Mouse (Mus musculus) retina, postnatal 1 day (tissue): ENCODE data around the gene Cox10.

ENCODE experiments used
- DNase-seq: peaks from one replicate; pipeline ENCODE4 v3.0.0-alpha.2; 2012

The Cox10 gene

DNA sequence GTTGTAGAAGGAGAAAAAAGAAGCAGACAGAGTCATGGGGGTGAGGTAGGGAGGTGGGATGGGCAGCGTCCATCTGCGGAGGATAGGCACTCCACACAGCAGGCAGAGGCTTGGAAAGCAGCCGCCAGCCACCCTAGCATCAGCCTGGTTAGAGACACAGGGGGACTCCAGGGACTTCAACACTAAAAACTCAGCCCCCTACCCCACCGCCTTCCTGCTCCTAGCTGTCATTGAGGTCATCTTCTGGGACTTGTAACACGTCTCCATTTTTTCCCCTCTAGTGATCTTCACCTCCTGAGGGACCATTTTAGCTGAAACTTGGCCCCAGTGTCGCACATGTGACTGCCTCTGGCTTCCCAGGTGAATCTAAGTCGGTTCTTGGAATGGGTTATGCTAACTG lies 88.5 kb downstream of the Cox10 start:
- DNase-seq = no peak

DNA sequence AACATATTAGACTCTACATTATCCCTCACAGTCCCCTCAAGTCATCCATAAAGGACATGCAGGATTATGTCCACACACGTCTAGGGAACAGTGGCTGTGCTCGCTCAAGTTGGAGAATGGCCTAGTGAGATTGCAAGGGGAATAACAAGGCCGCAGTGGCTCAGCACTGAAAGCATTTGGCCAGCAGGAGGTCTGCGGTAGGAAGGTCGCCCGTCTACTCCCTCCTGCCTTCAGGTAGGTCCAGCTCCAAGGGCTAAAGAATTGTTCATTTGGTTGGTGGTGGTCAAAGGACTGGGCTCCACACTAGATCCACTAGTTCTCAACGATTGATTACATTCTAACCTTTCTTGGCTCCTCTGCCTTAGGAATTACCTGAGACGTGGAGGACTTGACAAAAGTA lies 89.0 kb downstream of the Cox10 start:
- DNase-seq = peak; percentile 57

DNA sequence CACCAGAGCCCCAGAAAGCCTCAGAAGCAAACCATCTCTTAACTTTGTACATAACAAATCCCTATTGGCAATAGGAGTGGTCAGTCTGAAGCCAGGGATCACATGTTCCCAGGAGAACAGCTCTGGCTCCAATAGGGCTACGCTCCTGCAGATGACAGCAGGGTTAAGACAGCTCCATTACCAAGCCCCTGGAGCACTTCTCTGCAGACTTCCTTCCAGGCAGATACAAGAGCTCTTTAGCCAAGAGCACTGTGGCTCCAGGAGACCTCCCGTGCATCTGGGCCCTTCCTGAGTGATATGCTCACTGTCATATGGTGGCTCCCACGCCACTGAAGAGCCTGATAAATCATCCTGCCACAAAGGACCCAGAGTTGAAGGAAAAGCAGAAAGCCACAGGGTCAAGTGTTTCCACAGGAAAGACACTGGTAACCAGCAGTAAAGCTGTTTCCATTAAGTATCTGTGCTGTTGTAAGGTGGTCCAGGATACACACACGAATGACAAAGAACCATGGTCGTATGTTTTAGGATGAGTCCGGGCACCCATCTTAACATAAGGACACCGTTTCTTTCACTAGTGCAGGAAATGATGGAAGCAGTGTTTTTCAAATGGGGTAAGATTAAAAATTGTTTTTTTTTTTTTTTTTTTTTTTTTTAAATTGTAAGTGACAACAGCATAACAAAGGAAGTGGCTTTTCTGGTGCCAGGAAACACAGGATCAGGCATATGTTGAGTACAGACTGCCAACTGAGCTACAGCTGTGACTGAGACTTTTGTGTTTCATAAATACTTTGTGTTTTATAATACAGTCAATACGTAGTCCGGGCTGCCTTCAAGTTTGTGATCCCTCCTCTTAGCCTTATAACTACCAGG lies 90.0 kb downstream of the Cox10 start:
- DNase-seq = peak; percentile 22

DNA sequence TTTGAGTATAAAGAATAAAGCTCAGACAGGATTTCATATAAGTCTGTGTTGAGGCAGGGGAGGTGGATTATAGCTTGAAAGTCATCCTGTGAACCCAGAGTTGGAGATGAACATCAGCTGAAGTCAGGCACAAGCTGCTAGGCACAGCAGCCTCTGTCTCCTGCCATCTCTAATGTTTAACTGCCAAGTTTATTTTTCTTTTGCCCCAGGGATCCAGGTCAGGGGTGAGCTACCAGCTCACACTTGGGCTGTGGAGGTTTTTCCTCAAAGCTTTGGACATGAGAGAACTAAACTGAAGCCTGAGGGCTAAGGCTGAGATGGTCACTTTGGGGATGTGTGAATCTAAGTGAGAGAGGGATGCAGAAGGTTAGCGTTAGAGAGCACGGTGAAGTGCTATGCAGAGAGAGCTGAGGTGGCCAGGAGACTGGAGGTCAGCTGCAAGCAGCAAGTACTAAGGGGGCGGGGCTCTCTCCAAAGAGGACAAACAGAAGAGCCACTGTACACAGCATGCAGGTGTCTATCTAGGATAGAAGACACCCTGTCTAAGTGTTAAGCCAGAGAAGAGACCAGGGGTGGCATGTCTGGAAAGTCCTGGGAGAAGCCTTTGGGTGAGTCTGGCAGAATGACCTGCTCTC lies 91.1 kb downstream of the Cox10 start:
- no peak for DNase-seq

DNA sequence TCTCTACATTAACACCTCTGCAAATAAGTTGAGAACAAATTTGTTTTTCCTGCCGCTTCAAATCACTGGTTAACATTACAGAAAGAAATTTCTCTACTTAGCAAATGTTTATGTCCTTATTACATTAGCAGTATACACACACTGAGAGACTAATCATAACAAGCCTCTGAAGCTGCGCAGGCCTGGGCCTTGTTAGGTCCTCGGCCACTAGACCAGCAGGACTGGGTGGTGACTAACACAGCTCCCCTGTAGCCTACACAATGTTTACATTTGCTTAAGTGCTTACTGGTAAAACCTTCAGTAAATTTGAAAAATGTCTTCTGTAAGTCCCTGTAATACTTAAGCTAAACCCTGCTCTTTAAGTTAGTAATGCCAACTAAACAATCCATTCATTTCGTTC lies 92.6 kb downstream of the Cox10 start:
- no peak for DNase-seq

DNA sequence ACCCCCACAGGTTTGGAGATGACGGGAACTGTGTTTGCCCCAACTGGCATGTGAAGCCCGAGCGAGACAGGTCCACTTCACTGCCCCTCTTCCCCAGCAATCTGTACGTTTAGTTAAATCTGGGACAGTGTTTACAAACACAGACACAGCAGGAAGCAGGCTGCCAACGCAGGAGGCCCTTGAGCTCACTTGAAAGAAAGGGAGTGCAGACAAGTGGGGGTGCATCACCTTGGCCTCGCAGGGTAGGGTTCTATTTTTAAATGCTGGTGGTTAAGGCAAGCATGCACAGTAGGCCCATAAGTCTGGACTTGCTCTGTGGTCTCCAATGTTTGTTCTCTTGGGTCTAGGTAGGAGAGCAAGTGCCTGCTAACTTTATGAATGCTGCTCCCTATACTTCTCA lies 93.8 kb downstream of the Cox10 start:
- DNase-seq = no peak

DNA sequence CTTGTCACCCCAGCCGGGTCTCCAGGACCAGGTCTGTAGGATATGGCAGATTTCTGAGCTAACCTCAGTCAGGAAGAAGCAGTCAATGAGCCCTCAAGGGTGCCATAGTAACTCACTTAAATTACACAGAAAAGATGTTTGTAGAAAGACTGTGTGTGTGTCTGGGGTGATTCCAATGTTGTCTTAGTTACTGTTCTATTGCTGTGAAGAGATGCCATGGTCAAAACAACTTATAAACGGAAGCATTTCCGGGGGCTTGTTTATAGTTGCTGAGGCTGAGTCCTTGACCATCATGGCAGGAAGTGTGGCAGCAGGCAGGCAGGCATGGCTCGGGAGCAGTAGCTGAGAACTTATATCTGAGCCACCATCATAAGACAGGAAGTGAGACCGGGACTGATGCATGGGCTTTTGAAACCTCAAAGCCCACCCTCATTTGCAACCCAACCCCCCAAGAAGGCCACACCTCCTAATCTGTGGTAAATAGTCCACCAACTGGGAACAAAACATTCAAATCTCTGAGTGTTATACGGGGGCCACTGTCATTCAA lies 94.6 kb downstream of the Cox10 start:
- no peak for DNase-seq

DNA sequence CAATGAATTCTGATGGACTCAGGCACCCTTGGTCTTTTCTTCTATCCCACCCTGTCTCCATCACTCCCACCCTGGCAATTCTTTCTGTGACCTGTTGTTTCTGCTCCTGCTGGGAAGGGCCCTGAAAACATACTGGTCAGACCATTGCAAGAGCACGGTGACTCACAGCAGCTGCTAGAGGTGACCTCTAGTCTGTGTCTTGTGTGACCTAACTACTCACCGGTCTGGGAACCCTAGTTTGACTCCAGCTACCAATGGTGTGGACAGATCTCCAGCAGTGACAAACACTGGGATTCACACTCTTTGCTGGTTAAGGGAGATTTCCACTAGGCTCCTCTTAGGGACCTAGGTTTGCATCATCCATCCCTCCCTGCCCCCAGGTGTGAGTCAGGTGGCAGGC lies 101.5 kb downstream of the Cox10 start:
- DNase-seq = no peak

DNA sequence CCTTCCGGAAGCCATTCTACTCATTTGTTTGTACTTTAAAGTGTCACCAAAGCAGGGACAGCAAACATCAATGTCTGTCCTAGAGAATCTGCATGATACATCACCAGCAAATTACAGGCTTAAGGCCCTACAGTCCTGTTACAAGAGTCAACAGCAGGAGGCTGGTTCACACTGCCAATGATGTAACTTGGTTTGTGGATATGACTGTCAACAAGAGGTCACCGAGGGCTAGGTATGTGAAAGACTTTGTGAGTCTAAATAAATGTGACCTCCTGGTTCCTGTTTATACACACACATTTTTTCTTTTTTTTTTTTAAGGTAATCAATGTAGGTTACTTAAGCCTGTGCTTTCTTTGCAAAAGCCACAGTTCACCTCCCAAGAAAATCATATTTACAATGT lies 102.5 kb downstream of the Cox10 start:
- DNase-seq = no peak

DNA sequence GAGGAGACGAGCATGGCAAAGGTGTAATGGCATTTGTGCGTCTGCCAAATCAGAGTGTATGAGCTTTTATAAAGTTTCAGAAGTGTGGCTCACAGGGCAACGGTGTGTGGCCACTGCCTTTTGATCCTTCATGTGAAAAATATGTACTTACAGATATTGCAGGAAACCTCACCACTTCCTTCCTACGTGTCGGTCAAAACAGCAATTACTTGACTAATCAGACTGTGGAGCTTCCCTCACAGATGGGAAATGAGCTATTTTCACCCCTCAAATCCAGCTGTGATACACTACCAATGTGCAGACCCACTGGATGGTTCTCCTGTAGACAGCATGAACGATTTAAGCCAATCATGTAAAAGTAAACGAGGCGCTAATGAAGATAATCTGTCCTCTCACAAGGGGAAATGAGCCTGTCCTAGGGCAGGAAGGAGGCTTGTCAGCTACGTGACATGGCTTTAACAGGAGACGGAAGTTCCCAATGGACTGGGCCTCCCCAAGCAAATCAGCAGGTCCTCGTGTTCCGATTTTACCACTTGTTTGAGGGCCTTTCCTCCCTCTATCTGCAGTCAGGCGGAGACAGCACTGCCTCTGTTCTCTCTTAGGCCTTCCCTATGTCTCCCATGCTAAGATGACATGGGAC lies 103.9 kb downstream of the Cox10 start:
- no peak for DNase-seq

DNA sequence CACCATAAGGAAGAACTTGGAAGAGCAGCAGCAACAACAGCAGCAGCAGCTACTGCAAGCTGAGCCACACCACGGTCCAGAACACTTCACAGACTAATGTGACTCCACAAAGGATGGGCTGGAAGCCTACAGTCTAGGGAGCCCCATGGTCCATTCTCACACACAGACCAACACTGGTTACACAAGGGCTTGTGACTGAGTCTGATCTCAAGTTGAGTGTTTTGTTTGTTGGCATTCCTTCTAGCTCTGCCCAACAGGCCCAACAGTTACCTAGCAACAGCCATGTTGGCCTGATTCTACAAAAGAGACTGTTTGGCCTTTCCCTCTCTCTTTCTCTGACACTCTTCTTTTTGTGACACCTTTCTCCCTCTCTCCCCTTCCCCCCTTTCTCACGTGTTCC lies 105.3 kb downstream of the Cox10 start:
- DNase-seq = no peak

DNA sequence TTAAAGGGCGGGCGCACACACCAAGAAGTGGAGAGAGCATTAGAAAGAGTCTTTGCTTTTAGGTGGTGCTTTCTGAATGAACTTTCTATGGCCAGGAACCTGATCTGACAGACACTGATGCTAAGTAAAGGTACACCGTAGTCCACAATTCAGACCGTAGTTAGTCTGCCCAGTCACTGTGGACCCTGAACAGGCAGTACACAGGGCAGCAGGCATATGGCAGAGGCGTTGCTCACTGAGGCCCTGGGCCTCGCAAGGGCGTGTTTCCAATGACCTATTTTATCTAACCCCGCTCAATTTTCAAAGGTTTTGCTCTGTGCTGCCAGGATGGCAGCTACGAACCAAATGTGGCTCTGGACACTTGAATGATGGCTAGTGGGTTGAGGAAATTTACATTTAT lies 107.8 kb downstream of the Cox10 start:
- no peak for DNase-seq

DNA sequence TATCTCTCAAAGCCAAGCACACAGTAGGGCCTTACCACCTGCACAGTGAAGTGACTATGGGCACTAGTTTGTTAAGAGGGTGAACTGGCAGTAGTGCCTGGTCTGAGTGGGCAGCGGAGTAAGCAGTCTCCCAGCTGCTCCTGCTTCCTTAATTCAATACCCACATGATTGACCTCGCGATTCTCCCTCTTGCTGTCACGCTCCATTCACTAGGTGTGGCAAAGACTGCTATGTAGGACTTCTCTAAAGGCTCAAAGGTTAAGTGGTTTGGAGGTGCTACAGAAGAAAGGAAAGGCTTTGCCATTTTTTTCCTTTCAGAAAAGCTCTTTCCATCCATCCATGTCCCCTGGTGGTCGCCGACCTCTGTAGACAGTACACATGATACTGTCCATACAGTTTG lies 108.5 kb downstream of the Cox10 start:
- no peak for DNase-seq

DNA sequence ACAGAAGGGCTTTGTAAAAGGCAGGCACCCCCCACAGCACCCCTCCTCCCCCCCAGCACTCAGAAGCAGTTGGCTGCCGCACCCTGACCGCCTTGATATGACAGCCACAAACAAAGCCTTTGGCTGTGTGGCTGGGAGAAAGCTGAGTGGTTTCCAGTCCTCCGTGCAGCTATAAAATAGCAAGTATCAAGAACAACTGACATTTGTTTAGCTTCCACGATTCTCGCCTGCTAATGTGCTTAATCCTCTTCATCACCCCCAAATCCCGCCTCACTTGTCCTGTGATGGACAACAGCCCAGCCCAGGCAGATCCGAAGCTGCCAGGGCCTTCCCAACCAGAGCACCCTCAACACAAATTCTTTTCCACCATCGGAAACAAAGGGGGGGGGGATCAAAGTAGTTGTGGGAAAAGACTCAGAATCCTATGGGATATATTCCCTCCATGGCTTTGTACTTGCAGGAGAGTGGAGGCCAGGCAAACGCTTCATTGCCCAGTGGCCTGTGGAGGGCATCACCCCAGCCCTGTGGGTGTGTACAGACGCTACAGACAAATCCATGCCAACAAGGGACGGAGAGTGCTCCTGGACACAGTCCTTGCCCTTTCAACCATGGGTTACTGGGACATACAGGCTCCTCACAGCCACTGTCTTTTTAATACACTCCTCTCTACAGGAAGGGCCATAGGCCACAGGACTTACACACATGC lies 109.9 kb downstream of the Cox10 start:
- DNase-seq = peak; percentile 41

DNA sequence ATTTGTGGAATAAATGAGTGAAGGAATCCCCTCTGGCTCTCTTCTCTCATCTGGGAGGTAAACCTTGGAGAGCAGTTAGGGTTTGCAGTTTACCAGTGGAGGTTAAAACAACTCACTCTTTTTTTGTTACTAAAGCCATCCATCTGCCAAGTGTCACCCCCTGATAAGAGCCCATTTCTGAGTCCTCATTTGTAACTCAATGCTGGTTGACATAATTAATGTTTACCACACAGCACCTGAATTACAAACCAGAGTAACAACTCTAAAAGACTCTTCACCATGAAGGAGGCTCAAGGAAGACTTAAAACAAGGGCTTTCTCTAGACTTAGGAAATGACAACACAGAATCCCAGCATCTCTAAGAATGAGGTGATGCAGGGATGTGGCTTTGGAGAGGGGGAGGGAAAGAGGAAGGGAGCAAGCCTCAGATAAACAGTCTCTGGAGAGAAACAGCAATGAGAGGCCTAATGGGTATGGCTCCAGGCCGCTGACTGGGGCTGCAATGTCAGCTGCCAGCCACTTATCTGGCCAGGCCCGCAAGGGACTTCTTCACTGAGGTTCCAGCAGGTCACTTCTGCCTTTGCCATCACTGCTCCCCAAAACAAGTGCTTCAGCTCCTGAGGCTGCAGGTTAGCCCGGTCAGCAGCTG lies 110.8 kb downstream of the Cox10 start:
- DNase-seq = peak; percentile 16

DNA sequence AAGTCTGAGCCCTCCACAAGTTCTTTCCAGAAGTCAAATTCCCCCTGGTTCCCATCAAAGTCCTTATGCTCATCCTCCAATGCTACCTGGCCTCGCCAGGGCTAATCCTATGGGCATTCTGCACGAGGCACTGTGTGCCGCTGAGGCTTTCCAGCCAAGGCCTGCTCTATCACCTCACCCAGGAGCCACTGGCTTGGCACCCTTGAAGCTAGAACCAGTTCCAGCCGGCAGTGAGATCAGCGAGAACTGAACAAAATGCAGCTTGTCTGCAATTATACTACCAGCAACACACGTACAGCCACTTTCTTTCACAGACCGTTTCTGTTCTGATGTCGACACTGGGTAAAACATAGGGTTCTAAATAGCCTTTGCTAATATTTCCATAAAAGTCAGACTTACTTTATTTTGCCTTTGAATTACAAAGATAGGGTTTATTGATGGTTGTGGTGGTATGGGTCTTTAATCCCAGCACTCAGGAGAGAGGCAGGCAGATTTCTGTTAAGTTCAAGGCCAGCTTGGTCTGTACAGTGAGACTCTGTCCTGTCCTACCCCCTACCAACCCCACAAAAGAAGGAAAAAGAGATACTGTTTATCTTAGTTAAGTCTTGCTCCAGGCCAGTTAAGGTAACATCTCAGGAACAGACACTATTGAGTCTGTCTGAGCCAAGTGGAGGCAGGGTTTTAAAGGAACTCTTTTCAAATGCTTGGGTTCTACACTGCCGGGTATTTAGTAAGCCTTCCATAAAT lies 111.5 kb downstream of the Cox10 start:
- no peak for DNase-seq

DNA sequence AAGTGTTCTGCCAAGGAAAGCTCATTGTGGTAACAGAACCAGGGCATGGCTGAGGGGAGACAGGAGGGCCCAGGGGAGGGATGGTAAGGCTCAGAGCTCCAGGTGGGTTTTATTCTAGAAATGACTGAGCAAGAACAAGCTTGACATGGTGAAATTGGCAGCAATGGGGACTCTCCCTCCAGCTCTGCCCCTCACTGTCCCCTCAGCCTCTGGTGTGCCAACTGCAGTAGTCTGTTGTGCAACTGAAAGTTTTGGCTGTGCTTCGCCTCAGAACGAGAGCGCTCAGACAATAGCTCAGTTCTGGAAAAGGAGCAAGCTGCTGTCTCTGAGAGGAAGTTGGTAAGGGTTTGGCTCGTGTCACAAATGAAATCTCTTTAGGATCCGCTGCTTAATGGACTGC lies 113.8 kb downstream of the Cox10 start:
- no peak for DNase-seq

DNA sequence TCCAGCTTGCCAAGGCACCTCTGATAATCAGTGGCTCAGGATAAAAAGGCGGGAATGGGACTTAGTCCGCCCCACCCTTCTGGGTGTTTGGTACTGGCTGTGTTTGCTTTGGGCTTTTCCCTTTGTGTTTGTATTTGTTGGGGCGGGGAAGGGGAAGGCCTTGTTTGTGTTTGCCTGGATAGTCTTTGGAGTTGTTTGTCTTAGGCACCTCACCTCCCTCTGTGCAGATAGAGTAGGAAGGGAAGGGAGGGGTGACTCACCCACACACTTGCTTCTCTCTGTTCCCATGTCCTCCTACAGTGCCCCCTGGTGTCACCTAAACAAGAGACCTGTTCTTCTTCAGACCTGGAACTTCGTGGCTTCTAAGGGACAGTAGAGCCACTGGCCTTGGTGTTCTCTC lies 122.1 kb downstream of the Cox10 start:
- DNase-seq = peak; percentile 53

DNA sequence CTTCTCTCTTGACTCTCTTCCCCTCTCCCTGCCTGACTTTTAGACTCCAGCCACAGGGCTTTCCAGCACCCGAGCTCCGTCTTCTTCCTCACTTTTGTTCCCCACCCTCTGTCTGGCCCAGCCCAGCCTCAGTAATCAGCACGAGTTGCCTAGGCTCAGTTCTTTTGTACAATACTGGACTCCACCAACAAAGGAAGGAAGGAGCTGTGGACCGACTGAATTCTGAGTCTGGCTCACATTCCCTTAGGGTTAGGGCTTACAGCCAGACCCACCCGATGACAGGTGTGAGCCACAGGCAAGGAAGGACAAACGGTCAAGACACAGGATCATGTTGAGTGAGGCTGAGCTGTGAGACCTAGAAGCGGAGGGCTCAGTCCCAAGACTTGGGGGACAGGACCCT lies 122.5 kb downstream of the Cox10 start:
- no peak for DNase-seq

DNA sequence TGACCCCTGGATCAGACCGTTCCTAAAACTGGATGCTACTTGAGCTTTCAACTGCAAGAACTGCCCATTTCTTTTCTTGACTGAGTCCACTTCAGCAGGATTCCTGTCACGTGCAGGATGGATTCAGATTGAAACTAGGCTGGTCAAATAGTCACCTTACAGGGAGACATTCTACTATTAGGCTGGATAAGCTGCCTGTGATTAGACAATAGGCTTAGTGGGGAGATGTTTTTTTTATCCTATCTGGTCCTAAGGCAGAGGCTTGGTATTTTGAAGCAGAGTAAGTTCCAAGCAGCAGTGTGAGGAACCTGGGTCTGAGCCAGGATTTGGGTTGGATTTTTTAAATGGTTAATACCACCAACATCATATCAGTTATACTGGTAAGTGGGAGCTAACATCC lies 125.4 kb downstream of the Cox10 start:
- peak; percentile 20 for DNase-seq

DNA sequence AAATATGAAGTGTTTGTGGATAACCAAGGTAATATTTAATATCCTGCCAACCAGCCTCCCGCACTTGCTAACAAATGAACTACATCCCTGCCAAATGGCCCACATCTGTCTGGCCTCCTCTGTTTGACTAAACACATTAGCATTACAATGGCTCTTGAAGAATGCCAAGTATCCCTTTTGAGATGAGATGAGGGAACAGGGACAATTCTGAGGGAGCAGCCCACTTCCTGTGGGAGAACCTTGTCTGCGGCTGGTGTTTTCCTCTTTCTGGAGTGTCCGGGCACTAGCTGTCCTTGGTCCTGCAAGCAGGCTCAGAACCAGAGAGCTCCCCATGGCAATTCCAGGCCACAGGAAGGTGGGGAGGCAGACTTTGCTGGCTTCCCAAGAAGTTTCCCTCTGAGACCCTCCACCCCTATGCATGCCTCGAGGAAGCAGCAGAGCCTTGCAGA lies 126.5 kb downstream of the Cox10 start:
- peak; percentile 54 for DNase-seq
